Mouse (Mus musculus) forebrain, embryonic 14.5 days (tissue): ENCODE measurements at regions not wholly inside any gene's neighbourhood (a gene's known extent, or its start where the extent isn't known, plus 50 kb on each side); places are given as distances from the start of the nearest gene placed in this dataset.

ENCODE experiments used
- ATAC-seq: fragments of 200-750 bp; cut with Nextera tagmentation; 2 replicates; pipeline ENCODE4 v1.8.0; 2017; ENCODE audit warnings: mild to moderate bottlenecking, moderate library complexity
- DNase-seq: peaks from one replicate; pipeline ENCODE4 v3.0.0-alpha.2; 2015; ENCODE audit warnings: low spot score
- H3K27ac ChIP-seq: fragments of 300-500 bp; sonication (generic); 2 replicates; pipeline ENCODE4 v1.5.1; 2014; ENCODE audit warnings: low read depth, mild to moderate bottlenecking, control low read depth, low read length, moderate library complexity
- H3K27me3 ChIP-seq: fragments of 300-500 bp; sonication (generic); replicated peaks from 2 replicates; pipeline ENCODE4 v1.6.1; 2014; ENCODE audit warnings: low read length, control low read depth, mixed read lengths; ENCODE audit not compliant: control insufficient read depth, insufficient read depth
- H3K36me3 ChIP-seq: fragments of 300-500 bp; sonication (generic); 2 replicates; pipeline ENCODE4 v1.6.1; 2014; ENCODE audit warnings: low read length, control low read depth; ENCODE audit not compliant: control insufficient read depth, insufficient read depth
- H3K4me1 ChIP-seq: fragments of 300-500 bp; sonication (generic); 2 replicates; pipeline ENCODE4 v1.6.1; 2014; ENCODE audit warnings: antibody characterized with exemption, low read length, control low read depth; ENCODE audit not compliant: control insufficient read depth, insufficient read depth
- H3K4me2 ChIP-seq: fragments of 300-500 bp; sonication (generic); 2 replicates; pipeline ENCODE4 v1.6.1; 2014; ENCODE audit warnings: mild to moderate bottlenecking, control low read depth, low read length
- H3K4me3 ChIP-seq: fragments of 300-500 bp; sonication (generic); 2 replicates; pipeline ENCODE4 v1.5.1; 2014; ENCODE audit warnings: low read depth, low read length, control low read depth
- H3K9ac ChIP-seq: fragments of 300-500 bp; sonication (generic); 2 replicates; pipeline ENCODE4 v1.6.1; 2014; ENCODE audit warnings: mild to moderate bottlenecking, low read length, control low read depth, moderate library complexity
- H3K9me3 ChIP-seq: fragments of 300-500 bp; sonication (generic); replicated peaks from 2 replicates; pipeline ENCODE4 v1.6.1; 2016; ENCODE audit warnings: low read length, control low read depth, mixed read lengths; ENCODE audit not compliant: control insufficient read depth
- WGBS: fragments of 180-500 bp; shearing (Covaris S2); extraction: QIAGEN DNeasy Blood & Tissue Kit; methylation state at CpG from one replicate; pipeline ENCODE4 v1.1.7; 2014; 5-methylcytosine and 5-hydroxymethylcytosine counted together

DNA sequence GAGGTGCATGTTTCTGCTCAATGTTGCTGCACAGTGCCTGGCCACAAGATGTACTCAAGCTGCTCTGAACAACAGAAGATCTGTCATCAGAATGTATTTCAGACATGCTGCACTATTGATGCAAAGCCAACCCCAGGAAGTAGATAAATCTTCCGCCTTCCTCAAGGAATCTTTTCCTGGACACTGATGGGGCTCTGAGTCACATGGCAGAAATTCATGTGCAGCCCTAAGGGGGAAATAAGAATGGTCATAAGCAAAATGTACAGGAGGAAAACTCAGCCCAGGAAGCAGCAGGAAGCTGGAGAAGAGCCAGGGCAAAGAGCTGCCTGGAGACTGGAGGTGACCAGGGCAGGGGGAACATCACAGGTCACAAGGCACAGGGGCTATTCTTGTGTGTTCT, 235.5 kb downstream of the Wnt5a start:
- H3K9ac ChIP-seq = no peak overlapping the region
- 92% methylated on average over 1 of the region's 1 CpGs for WGBS
- DNase-seq (no peak), ATAC-seq (no peak)
- no peaks in the 10 kb centered on the region for H3K9me3 ChIP-seq
- no peak overlapping the region for H3K4me3 ChIP-seq
- H3K27me3 ChIP-seq = no peaks in the 10 kb centered on the region
- no peak overlapping the region for H3K27ac ChIP-seq
- H3K4me2 ChIP-seq = no peak overlapping the region
- no peaks in the 10 kb centered on the region for H3K4me1 ChIP-seq
- no peaks in the 10 kb centered on the region for H3K36me3 ChIP-seq

DNA sequence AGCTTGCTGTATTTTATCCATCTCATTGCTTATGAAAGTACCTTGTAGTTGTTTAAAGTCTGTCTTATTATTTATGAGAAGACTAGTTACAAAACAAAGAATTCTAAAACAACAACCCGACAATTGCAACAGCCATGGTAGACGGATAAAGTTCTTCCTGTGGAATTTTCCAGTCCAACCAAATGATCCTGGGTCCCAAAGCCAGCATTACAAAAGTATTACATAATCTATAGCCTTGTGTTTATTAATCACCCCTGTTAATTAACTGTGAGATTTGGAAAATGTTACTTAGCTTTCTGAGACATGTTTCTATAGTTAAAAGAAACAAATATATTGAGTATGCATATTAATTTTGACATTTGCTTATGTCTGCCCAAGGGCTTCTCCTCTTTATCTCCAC, 236.9 kb downstream of the Wnt5a start:
- H3K4me2 ChIP-seq = no peak overlapping the region
- H3K27ac ChIP-seq = no peak overlapping the region
- no peak overlapping the region for H3K9ac ChIP-seq
- no peaks in the 10 kb centered on the region for H3K27me3 ChIP-seq
- no peak overlapping the region for H3K4me3 ChIP-seq
- 83% methylated on average over 2 of the region's 2 CpGs for WGBS
- ATAC-seq (no peak), DNase-seq (no peak)
- no peaks in the 10 kb centered on the region for H3K9me3 ChIP-seq
- no peaks in the 10 kb centered on the region for H3K36me3 ChIP-seq
- H3K4me1 ChIP-seq = no peaks in the 10 kb centered on the region

DNA sequence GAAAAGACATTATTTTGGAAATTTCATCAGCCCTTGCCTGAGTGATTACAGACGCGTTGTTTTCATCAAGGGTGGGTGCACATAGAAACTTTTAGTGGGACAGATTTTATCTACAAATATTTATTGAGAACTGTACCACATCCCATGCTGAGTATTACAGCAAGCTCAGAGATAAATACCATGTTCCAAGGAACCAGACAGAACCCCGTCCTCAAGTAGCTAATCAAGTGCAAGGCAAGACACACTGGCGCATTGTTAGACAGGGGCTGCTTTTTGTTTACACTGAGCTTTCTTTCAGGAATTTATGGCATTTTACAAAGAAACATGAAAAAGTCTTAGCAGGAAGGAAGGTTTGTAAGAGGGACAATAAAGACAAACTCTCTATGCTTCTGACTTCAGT, 239.1 kb downstream of the Wnt5a start:
- DNase-seq (no peak), ATAC-seq (no peak)
- no peaks in the 10 kb centered on the region for H3K9me3 ChIP-seq
- H3K27ac ChIP-seq = no peak overlapping the region
- no peak overlapping the region for H3K9ac ChIP-seq
- 84% methylated on average over 4 of the region's 4 CpGs for WGBS
- H3K36me3 ChIP-seq = no peaks in the 10 kb centered on the region
- H3K4me3 ChIP-seq = no peak overlapping the region
- no peak overlapping the region for H3K4me2 ChIP-seq
- no peaks in the 10 kb centered on the region for H3K27me3 ChIP-seq
- H3K4me1 ChIP-seq = no peaks in the 10 kb centered on the region

DNA sequence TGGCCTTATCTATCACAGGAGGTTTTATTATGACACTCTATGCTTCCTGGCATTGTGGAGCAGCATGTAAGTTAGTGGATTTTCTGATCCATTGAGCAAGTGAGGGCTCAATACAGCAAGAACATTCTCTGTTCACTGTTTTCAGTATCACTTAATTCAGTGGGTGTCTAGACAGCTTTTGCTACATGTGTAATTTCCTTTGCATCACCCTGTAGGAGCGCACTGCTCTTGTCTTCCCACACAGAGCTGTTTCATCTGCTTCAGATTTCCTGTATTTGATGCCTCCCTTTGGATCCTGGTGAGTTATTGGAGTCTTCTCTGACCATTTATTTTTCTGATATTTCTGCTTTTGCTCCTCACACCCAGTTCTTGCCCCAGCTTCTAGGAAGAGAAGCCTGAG, 245.8 kb downstream of the Wnt5a start:
- Histone ChIP-seq H3K27ac (no peak overlapping the region), H3K9me3 (no peaks in the 10 kb centered on the region), H3K9ac (no peak overlapping the region), H3K4me3 (no peak overlapping the region), H3K4me2 (no peak overlapping the region), H3K36me3 (no peaks in the 10 kb centered on the region), H3K27me3 (no peaks in the 10 kb centered on the region), H3K4me1 (no peaks in the 10 kb centered on the region)
- no peak for ATAC-seq
- 81% methylated on average over 1 of the region's 1 CpGs for WGBS
- DNase-seq = no peak

DNA sequence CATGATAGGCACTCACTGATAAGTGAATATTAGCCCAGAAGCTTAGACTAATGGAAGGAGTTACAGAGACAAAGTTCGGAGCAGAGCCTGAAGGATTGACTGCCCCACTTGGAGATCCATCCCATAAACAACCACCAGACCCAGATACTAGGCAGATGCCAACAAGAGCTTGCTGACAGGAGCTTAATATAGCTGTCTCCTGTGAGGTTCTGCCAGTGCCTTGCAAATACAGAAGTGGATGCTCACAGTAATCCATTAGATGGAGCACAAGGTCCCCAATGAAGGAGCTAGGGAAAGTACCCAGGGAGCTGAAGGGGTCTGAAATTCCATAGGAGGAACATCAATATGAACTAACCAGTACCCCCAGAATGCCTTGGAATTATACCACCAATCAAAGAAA, 252.8 kb upstream of the Lrtm1 start:
- no peak overlapping the region for H3K4me2 ChIP-seq
- DNase-seq = no peak
- no peaks in the 10 kb centered on the region for H3K9me3 ChIP-seq
- H3K27me3 ChIP-seq = no peaks in the 10 kb centered on the region
- H3K4me3 ChIP-seq = no peak overlapping the region
- H3K9ac ChIP-seq = no peak overlapping the region
- ATAC-seq = no peak
- H3K4me1 ChIP-seq = no peaks in the 10 kb centered on the region
- H3K27ac ChIP-seq = no peak overlapping the region
- 96% methylated on average over 1 of the region's 1 CpGs for WGBS
- no peaks in the 10 kb centered on the region for H3K36me3 ChIP-seq

DNA sequence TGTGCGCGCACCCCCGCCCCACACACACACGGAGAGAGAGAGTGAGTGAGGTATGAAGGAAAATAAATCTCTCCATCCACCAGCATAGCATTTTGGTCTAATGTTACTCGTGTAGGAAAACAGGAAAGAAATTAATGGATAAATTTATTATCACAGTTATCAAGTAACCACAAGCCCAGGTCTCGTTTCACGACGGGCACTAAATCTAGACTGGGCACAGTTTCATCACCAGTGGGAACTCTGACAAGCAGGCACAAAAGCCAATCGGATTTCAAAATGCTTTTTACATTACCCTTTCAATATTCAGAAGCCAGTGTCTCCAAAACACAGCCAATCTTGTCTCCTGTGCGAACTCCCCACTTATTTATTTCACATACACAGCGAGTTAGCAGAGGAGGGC, 244.9 kb upstream of the Lrtm1 start:
- no peaks in the 10 kb centered on the region for H3K9me3 ChIP-seq
- H3K27me3 ChIP-seq = no peaks in the 10 kb centered on the region
- no peak for ATAC-seq
- H3K27ac ChIP-seq = no peak overlapping the region
- no peaks in the 10 kb centered on the region for H3K4me1 ChIP-seq
- no peaks in the 10 kb centered on the region for H3K36me3 ChIP-seq
- no peak overlapping the region for H3K9ac ChIP-seq
- DNase-seq = no peak
- no peak overlapping the region for H3K4me2 ChIP-seq
- 80% methylated on average over 11 of the region's 11 CpGs for WGBS
- H3K4me3 ChIP-seq = no peak overlapping the region

DNA sequence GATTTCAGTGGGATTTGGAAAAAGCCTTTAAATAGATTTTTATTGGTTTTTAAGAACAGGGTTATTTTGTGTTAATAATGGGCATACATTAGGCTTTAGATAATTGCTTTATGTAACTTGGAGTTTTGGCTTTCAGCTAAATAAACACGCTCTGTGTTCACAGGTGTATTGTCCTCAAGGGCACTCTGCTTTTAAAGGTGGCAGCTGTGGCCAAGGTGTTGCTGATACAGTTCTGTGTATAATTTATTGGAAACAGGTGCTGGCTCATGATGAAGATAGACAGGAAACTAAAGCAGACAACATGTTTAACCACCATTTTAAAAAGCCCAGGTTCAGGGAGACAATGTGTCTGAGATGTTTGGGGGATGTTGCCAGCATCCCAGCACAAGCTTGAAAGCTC, 242.3 kb upstream of the Lrtm1 start:
- no peaks in the 10 kb centered on the region for H3K9me3 ChIP-seq
- H3K27me3 ChIP-seq = no peaks in the 10 kb centered on the region
- no peak for DNase-seq
- H3K4me2 ChIP-seq = no peak overlapping the region
- no peaks in the 10 kb centered on the region for H3K36me3 ChIP-seq
- no peak overlapping the region for H3K9ac ChIP-seq
- ATAC-seq = no peak
- no peak overlapping the region for H3K27ac ChIP-seq
- H3K4me1 ChIP-seq = no peaks in the 10 kb centered on the region
- WGBS = 83% methylated on average over 1 of the region's 1 CpGs
- no peak overlapping the region for H3K4me3 ChIP-seq

DNA sequence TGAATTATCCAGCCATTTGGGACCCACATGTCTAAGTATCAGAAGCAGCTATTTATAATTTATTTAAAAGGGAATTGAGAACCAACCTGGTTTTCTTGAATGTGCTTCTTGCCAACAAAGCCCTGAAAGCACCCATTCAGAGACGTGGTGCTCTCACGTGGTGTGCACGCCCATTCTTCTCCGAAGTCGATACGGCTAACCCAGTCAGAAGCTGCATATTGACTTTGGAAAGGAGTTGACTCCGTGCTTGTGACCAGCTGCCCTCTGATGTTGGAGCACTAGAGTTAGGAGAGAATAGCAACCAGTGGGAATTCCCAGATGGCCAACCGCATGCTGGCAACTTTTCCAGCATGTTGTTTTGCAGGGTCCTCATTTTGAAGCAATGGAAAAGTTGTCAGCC, 240.2 kb upstream of the Lrtm1 start:
- no peak overlapping the region for H3K27ac ChIP-seq
- no peak overlapping the region for H3K4me3 ChIP-seq
- H3K4me1 ChIP-seq = no peaks in the 10 kb centered on the region
- H3K36me3 ChIP-seq = no peaks in the 10 kb centered on the region
- WGBS = 89% methylated on average over 8 of the region's 8 CpGs
- no peak overlapping the region for H3K9ac ChIP-seq
- ATAC-seq = no peak
- H3K9me3 ChIP-seq = no peaks in the 10 kb centered on the region
- DNase-seq = no peak
- no peak overlapping the region for H3K4me2 ChIP-seq
- H3K27me3 ChIP-seq = no peaks in the 10 kb centered on the region

DNA sequence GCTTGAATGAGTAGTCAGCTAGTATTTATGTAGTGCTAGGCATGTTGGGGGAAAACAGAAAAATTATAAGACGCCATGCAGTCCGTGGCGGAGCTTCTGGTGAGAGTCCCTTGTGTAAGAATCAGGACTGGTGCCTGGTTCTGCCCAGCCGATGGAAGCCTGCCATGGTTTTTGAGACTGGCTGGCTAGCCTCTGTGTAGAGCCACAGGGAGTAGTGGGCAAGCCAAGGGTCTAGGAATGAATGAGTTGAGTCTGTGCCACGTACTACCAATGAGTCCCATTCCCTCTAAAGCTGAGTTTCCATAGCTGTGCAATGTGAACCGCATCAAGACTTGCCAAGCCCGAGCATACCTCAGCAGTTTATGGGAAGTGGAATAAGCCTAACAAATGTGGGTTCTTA, 236.3 kb upstream of the Lrtm1 start:
- DNase-seq = peak; percentile 30
- 88% methylated on average over 7 of the region's 7 CpGs for WGBS
- H3K27me3 ChIP-seq = no peaks in the 10 kb centered on the region
- H3K9ac ChIP-seq = no peak overlapping the region
- no peak overlapping the region for H3K27ac ChIP-seq
- H3K4me2 ChIP-seq = no peak overlapping the region
- no peak overlapping the region for H3K4me3 ChIP-seq
- no peaks in the 10 kb centered on the region for H3K36me3 ChIP-seq
- H3K4me1 ChIP-seq = no peaks in the 10 kb centered on the region
- no peaks in the 10 kb centered on the region for H3K9me3 ChIP-seq
- ATAC-seq = no peak
